Mouse (Mus musculus) ZHBTc4 (cell line): Measurements from ENCODE around the gene Ror1.
A peak's percentile ranks its signal among the peaks of the same experiment; 100 is the strongest.

Source experiments
- DNase-seq: peaks from one replicate; pipeline ENCODE4 v3.0.0-alpha.2; 2011; ENCODE audit warnings: low read depth, low spot score

Gene Ror1

GRCm38 (mm10) chr4:100478592-100479321 lies 383.2 kb downstream of the Ror1 start, which contains the start of gene Ube2u:
Gene Ube2u (plus strand): TSS chr4:100478849.
- DNase-seq = peak; percentile 66

- DNase-seq = no peak
Observed at GRCm38 (mm10) chr4:100488447-100488846, 392.9 kb downstream of the Ror1 start.
